Mouse (Mus musculus) MEL (cell line): ENCODE data around the gene Fam228a.

ENCODE experiments used
- BHLHE40 ChIP-seq: IDR thresholded peaks from 2 replicates; pipeline ENCODE4 v1.6.1; 2012; ENCODE audit warnings: low read depth, mild to moderate bottlenecking, inconsistent platforms, low read length, improper control_type of control experiment, borderline replicate concordance
- CHD1 ChIP-seq: IDR thresholded peaks from 2 replicates; pipeline ENCODE4 v1.6.1; 2012; ENCODE audit warnings: low read depth, mild to moderate bottlenecking, inconsistent platforms, low read length, improper control_type of control experiment
- CTCF ChIP-seq, 3 experiments: IDR thresholded peaks in 2 of 3; conservative IDR thresholded peaks in 1 of 3; 2 replicates each; pipeline ENCODE4 v1.5.1; 2011 to 2012; ENCODE audit warnings: low read length in 3 of 3, low read depth in 2 of 3, mild to moderate bottlenecking in 2 of 3, improper control_type of control experiment in 1 of 3, inconsistent platforms in 1 of 3, mixed read lengths in 1 of 3, moderate library complexity in 1 of 3; ENCODE audit not compliant: control insufficient read depth in 1 of 3, insufficient read depth in 1 of 3, poor library complexity in 1 of 3, severe bottlenecking in 1 of 3
- MAFK ChIP-seq: IDR thresholded peaks from 2 replicates; pipeline ENCODE4 v1.6.1; 2011; ENCODE audit warnings: low read depth, mild to moderate bottlenecking, low read length, improper control_type of control experiment, borderline replicate concordance
- MAX ChIP-seq: IDR thresholded peaks from 2 replicates; pipeline ENCODE4 v1.6.1; 2011; ENCODE audit warnings: low read length, improper control_type of control experiment
- POLR2A ChIP-seq, 2 experiments: IDR thresholded peaks; 2 replicates each; pipeline ENCODE4 v1.6.1; 2011 to 2012; ENCODE audit warnings: low read length in 2 of 2, mild to moderate bottlenecking in 2 of 2, control low read depth in 1 of 2, improper control_type of control experiment in 1 of 2, low read depth in 1 of 2, moderate library complexity in 1 of 2; ENCODE audit not compliant: control insufficient read depth in 1 of 2, insufficient read depth in 1 of 2, poor library complexity in 1 of 2
- POLR2AphosphoS5 ChIP-seq: IDR thresholded peaks from 2 replicates; pipeline ENCODE4 v1.6.1; 2012; ENCODE audit warnings: low read depth, borderline replicate concordance, mild to moderate bottlenecking, inconsistent platforms, low read length, moderate library complexity, mixed read lengths
- SIN3A ChIP-seq: IDR thresholded peaks from 2 replicates; pipeline ENCODE4 v1.6.1; 2012; ENCODE audit warnings: low read length, improper control_type of control experiment, inconsistent platforms
- TBP ChIP-seq: IDR thresholded peaks from 2 replicates; pipeline ENCODE4 v1.8.0; 2011; ENCODE audit warnings: low read depth, low read length, improper control_type of control experiment
- TCF12 ChIP-seq: IDR thresholded peaks from 2 replicates; pipeline ENCODE4 v1.6.1; 2014; ENCODE audit warnings: low read depth, mild to moderate bottlenecking, inconsistent platforms, low read length, improper control_type of control experiment, moderate library complexity
- USF1 ChIP-seq: IDR thresholded peaks from 2 replicates; pipeline ENCODE4 v1.6.1; 2014; ENCODE audit warnings: low read depth, mild to moderate bottlenecking, inconsistent platforms, low read length, improper control_type of control experiment, moderate library complexity

DNA sequence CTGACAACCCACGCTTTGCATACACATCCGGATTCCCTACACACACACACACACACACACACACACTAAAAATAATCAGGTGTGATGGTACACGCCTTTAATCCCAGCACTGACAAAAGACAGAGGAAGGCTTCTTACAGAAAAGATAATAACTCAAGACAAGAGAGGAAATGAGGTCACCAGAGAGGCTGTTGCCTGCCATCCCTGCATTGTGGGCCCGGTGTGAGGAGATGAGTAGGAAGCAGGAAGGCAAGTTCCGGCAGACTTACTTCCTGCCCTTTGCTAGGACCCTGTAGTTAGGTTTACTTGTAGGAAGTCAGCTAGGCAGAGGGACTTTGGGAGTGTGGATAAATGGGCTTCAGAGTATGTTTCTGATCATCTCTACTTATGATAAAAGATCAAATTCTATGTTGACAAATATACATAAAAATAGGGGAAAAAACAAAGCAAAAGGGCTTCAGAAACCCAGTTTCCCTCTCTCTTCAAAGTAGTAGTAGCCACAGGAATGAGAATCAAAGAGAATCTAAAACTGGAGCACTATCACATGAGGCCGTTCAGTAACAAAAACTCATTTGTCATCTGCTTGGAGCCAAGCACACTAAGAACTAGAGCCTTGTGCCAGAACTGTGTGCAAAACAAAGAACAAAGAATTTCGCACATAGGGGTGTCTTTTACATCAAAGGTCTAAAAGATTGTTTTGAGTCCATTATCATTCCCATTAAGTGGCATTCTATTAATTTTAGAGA, 73.1 kb downstream of the Fam228a start:
- no peak for TF ChIP-seq CTCF (IDR thresholded peaks at IDR 0.05 in 2 of 3, conservative IDR thresholded peaks at IDR 0.05 in 1 of 3; ENCODE audit: control insufficient read depth in 1 of 3, insufficient read depth in 1 of 3, low read depth in 2 of 3, low read length in 3 of 3, poor library complexity in 1 of 3, severe bottlenecking in 1 of 3)
- no peak for TF ChIP-seq TCF12
- TF ChIP-seq BHLHE40: no peak
- TF ChIP-seq MAX: no peak
- no peak for TF ChIP-seq TBP
- no peak for TF ChIP-seq SIN3A
- TF ChIP-seq MAFK: no peak
- no peak for TF ChIP-seq POLR2A (IDR thresholded peaks at IDR 0.05; ENCODE audit: control insufficient read depth in 1 of 2, insufficient read depth in 1 of 2, low read depth in 1 of 2, low read length in 2 of 2, poor library complexity in 1 of 2)
- TF ChIP-seq USF1: no peak
- no peak for TF ChIP-seq CHD1
- no peak for TF ChIP-seq POLR2AphosphoS5
